Mouse (Mus musculus) midbrain, postnatal 0 days (tissue): ENCODE measurements around the gene Mt1. TPM values are rescaled to one million over a fixed set of nuclear protein-coding genes. Genes with fewer than 3 reads are reported as not detected.
A peak's percentile ranks its signal among the peaks of the same experiment; 100 is the strongest.

Experiments
- ATAC-seq: fragments of 200-750 bp; cut with Nextera tagmentation; 2 replicates; pipeline ENCODE4 v1.8.0; 2017; ENCODE audit warnings: moderate number of reproducible peaks, mild to moderate bottlenecking, moderate TSS enrichment, moderate library complexity; ENCODE audit not compliant: low FRiP score
- DNase-seq: peaks from one replicate; pipeline ENCODE4 v3.0.0-alpha.2; 2015; ENCODE audit warnings: low spot score
- H3K27ac ChIP-seq: fragments of 300-500 bp; sonication (generic); 2 replicates; pipeline ENCODE4 v1.5.1; 2014; ENCODE audit warnings: low read depth, mild to moderate bottlenecking, low read length, mixed read lengths
- H3K27me3 ChIP-seq: fragments of 300-500 bp; sonication (generic); 2 replicates; pipeline ENCODE4 v1.6.1; 2014; ENCODE audit warnings: low read length, control low read depth, mixed read lengths; ENCODE audit not compliant: insufficient read depth
- H3K36me3 ChIP-seq: fragments of 300-500 bp; sonication (generic); 2 replicates; pipeline ENCODE4 v1.6.1; 2014; ENCODE audit warnings: low read length, control low read depth, mixed read lengths; ENCODE audit not compliant: insufficient read depth
- H3K4me1 ChIP-seq: fragments of 300-500 bp; sonication (generic); 2 replicates; pipeline ENCODE4 v1.6.1; 2014; ENCODE audit warnings: mild to moderate bottlenecking, control low read depth, antibody characterized with exemption, low read length, mixed read lengths; ENCODE audit not compliant: insufficient read depth
- H3K4me2 ChIP-seq: fragments of 300-500 bp; sonication (generic); 2 replicates; pipeline ENCODE4 v1.6.1; 2014; ENCODE audit warnings: low read depth, mild to moderate bottlenecking, low read length, mixed read lengths; ENCODE audit not compliant: poor library complexity, severe bottlenecking
- H3K4me3 ChIP-seq: fragments of 300-500 bp; sonication (generic); 2 replicates; pipeline ENCODE4 v1.5.1; 2014; ENCODE audit warnings: low read depth, mild to moderate bottlenecking, low read length, moderate library complexity
- H3K9ac ChIP-seq: fragments of 300-500 bp; sonication (generic); replicated peaks from 2 replicates; pipeline ENCODE4 v1.6.1; 2014; ENCODE audit warnings: mild to moderate bottlenecking, low read length, moderate library complexity, mixed read lengths; ENCODE audit not compliant: poor library complexity, severe bottlenecking
- H3K9me3 ChIP-seq: fragments of 300-500 bp; sonication (generic); 2 replicates; pipeline ENCODE4 v1.6.1; 2016; ENCODE audit warnings: low read length, control low read depth
- CTCF ChIP-seq: IDR thresholded peaks from 2 replicates; pipeline ENCODE4 v1.5.1; 2016; ENCODE audit warnings: antibody characterized with exemption, mild to moderate bottlenecking
- WGBS: fragments of 180-500 bp; shearing (Covaris S2); extraction: QIAGEN DNeasy Blood & Tissue Kit; methylation state at CpG from one replicate; pipeline ENCODE4 v1.1.7; 2014; 5-methylcytosine and 5-hydroxymethylcytosine counted together
- polyA plus RNA-seq: library from polyadenylated mRNA; unstranded; fragments of >200 nt; fragmentation: Nextera tagmentation; extraction: Ambion mirVana; gene quantifications from 2 replicates; pipeline ENCODE4 v1.2.1, GENCODE M21; 2015
- total RNA-seq: library from RNA; depleted of rRNA; stranded (reverse); fragments of >200 nt; gene quantifications from 2 replicates; pipeline ENCODE4 v1.2.3, GENCODE M21; 2014

The Mt1 gene
- total and polyA plus RNA-seq, 2 experiments from 2014 or later = 387 to 460 TPM

DNA sequence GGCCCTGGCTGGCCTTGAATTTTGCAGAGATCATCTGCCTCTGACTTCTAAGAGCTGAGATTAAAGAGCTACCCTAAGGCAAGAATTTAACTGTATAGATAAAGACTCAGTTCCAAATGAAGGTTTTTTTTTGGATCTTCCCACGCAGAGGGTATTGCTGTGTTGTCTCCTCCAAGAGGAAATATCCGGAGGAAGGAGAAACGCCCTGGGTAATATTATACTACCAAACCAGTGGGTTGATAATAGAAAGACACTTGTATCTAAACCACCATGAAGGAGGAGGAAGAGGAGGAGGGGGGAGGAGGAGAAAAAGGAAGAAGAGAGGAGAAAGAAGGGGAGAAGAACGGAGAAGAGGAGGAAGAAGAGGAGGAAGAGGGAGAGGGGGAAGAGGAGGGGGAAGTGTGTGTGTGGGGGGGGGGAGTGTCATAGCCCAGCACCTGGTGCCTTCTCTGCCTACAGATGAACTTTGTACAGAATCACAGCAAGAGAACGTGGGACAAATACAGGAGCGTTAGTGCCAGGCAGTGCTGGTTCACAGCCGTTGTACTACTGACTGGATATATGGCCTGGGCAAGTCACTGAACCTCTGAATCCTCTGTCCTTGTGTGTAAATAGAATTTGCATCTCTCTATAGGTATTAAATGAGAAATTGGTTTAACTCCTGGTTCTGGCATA is 1.0 kb upstream of the Mt1 start:
- peaks cover 3% of the 10 kb centered on the region for H3K4me1 ChIP-seq
- H3K27ac ChIP-seq = no peak overlapping the region
- TF ChIP-seq CTCF = no peak
- peaks cover 35% of the 10 kb centered on the region for H3K27me3 ChIP-seq
- H3K36me3 ChIP-seq = no peaks in the 10 kb centered on the region
- no peak overlapping the region for H3K4me3 ChIP-seq
- H3K9me3 ChIP-seq = no peaks in the 10 kb centered on the region
- DNase-seq = no peak
- WGBS = 60% methylated on average over 7 of the region's 7 CpGs
- H3K4me2 ChIP-seq = no peak overlapping the region
- H3K9ac ChIP-seq = no peak overlapping the region
- ATAC-seq = no peak

DNA sequence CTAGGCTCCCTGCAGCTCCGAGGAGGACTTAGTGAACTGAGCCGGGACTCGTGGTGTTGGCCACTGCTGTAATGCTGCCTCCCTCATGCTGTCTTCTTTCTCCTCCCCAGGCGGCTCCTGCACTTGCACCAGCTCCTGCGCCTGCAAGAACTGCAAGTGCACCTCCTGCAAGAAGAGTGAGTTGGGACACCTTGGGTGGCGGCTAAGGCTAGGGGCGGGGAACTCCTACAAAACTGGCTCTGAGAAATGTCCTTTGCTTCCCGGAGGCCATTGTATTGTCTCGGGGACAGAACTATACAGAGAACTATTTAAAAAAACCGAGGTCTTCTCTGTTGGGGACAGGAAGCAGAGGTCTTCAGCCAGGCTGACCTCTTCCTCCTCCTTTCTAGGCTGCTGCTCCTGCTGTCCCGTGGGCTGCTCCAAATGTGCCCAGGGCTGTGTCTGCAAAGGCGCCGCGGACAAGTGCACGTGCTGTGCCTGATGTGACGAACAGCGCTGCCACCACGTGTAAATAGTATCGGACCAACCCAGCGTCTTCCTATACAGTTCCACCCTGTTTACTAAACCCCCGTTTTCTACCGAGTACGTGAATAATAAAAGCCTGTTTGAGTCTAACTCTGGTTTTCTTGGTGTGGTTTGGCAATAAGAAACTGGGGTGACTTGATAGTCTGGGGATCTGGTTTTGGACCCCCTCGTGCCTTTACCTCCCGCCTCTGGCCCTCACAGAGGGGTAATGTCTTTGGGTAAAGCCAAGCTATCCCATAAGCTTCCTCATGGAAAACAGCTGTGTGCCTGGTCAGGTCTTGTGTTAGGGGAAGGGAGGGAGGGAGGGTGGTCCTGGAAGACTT is 1.1 kb downstream of the Mt1 start:
- H3K27me3 ChIP-seq = peaks cover 49% of the 10 kb centered on the region
- no peak for DNase-seq
- peak overlapping the region; percentile 65; the same call in 1 of the 2 replicates for H3K9ac ChIP-seq
- peak overlapping the region; percentile 79 for H3K4me2 ChIP-seq
- TF ChIP-seq CTCF = no peak
- no peak for ATAC-seq
- 4% methylated on average over 25 of the region's 25 CpGs for WGBS
- H3K9me3 ChIP-seq = no peaks in the 10 kb centered on the region
- no peaks in the 10 kb centered on the region for H3K36me3 ChIP-seq
- H3K27ac ChIP-seq = 0 out of 2 replicates have a peak overlapping the region, but pooled peaks have one; percentile 51
- H3K4me1 ChIP-seq = peaks cover 3% of the 10 kb centered on the region
- peak overlapping the region; percentile 45 for H3K4me3 ChIP-seq

DNA sequence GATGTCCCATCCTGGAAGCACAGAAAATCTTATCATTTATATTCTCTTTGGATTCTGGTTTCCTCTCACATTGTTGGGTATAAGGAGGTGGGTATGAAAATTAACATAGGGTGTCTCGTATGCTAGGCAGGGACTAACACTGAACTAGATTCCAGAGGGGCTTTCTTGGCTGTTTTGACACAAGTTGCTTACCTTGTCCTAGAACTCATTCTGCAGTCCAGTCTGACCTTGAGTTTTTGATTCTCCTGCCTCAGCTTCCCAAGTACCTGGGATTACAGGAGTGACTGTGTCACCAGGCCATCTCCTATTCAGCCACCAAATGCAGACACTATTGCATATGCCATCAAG is 1.7 kb downstream of the Mt1 start:
- Histone ChIP-seq H3K4me1 (peaks cover 3% of the 10 kb centered on the region), H3K27ac (no peak overlapping the region), H3K27me3 (peaks cover 46% of the 10 kb centered on the region), H3K9ac (no peak overlapping the region), H3K4me2 (peak overlapping the region; percentile 79), H3K36me3 (no peaks in the 10 kb centered on the region), H3K4me3 (peak overlapping the region; percentile 45; the same call in 1 of the 2 replicates), H3K9me3 (no peaks in the 10 kb centered on the region)
- no peak for TF ChIP-seq CTCF
- ATAC-seq (no peak), DNase-seq (no peak)
- WGBS = 96% methylated on average over 1 of the region's 1 CpGs

DNA sequence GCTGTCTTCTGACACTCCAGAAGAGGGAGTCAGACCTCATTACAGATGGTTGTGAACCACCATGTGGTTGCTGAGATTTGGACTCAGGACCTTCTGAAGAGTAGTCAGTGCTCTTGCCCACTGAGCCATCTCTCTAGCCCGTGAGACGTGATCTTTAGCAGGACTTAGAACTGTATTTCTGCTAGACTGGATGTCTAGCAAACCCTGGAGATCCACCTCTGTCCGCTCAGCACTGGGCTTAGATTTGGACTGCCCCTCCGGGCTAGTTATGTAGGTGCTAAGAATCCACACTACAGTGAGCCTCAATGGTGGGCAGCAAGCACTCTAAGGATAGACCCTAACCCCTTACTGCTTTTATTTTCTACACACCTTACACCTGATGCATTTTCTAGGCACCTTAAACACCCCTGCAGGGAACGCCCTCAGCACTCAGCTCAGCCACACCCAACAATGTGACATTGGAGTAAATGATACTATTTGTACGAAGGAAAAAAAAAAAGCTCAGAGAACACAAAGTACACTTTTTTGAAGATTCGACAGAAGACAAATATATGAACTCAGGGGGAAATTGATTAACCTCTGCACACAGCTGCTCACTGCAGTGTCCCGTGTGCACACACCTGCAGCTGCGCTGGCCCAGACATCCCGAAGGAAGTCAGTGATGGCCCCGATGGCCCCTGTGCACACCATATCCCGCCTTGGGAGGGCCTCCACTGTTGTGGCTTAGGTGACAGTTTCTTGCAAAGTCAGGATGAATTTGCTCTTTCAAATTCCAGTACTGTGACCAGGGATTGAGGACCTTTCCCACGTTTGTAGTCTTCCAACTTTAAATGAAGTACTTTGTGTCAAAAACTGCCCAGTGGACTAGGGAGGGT is 3.4 kb downstream of the Mt1 start:
- Histone ChIP-seq H3K9me3 (no peaks in the 10 kb centered on the region), H3K27ac (no peak overlapping the region), H3K27me3 (peaks cover 60% of the 10 kb centered on the region), H3K4me1 (peaks cover 3% of the 10 kb centered on the region), H3K36me3 (no peaks in the 10 kb centered on the region), H3K9ac (no peak overlapping the region), H3K4me3 (no peak overlapping the region), H3K4me2 (no peak overlapping the region)
- no peak for ATAC-seq
- DNase-seq = no peak
- no peak for TF ChIP-seq CTCF
- WGBS = 64% methylated on average over 13 of the region's 13 CpGs

DNA sequence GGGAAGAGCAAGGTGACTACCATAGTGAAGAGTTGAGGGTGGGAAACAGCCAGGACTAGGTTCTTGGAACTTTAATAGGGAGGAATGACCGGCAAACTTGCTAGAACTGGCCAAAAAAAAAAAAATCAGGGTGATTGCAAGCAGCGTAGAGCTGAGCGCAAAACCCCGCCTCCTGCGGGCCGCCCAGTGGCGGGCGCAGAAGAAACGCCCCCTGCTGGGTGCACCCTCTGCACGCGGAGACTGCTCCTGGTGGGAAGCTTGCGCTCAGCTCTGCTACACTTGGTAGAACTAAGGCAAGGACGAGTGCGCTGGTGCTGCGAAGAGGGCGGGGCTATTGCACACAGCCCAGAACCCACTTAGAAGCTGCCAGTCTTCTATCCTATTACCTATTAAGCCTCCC is 4.2 kb downstream of the Mt1 start:
- Histone ChIP-seq H3K9ac (no peak overlapping the region), H3K27me3 (peaks cover 62% of the 10 kb centered on the region), H3K36me3 (no peaks in the 10 kb centered on the region), H3K4me2 (peak overlapping the region; percentile 32), H3K4me1 (peaks cover 3% of the 10 kb centered on the region), H3K27ac (no peak overlapping the region), H3K4me3 (peak overlapping the region; percentile 19; the same call in 1 of the 2 replicates), H3K9me3 (no peaks in the 10 kb centered on the region)
- TF ChIP-seq CTCF = peak; percentile 63
- DNase-seq (peak; percentile 73), ATAC-seq (peak; percentile 41; the same call in 1 of the 2 replicates)
- WGBS = 0% methylated on average over 16 of the region's 16 CpGs
